Mouse (Mus musculus): ENCODE results near the gene Scyl2.
A peak's percentile ranks its signal among the peaks of the same experiment; 100 is the strongest.
"Not testable (repeated sequence)": the region's sequence is repeated elsewhere in the genome, so short reads cannot be mapped to it uniquely, and the experiment has no call there.

Gene Scyl2

DNA sequence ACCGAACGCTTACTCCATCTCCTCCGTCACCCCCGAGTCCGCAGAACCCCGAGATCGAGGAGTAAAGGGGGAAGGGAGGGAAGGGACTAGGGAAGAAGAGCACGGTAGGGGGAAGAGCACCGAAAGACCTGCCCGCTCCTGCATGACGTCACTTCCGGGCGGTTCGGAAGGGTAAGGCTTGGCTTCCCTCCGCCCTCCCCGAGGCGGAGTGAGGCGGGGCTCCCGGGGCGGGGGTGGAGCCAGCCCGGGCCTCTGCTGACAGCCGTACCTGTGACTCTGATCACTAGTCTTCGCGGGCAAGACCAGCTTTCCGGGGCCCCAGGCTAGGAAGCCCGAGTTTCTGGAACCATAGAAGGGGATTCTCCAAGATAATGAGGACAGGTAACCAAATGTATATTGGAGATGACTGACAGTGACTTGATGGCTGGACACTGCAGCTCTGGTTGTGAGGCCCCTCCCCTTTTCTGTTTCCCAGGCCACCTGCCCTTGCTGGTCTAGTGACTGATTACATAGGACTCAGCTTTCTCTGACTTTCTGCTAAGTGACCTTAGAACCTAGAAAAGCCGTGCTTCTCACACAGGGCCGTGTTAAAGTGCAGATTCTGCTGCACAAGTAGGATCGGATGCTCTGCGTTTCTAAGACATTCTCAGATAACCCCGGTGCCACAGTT lies at the start of gene Scyl2:
Gene Scyl2, minus strand, starts transcription at position 147 of the 670 bp plus-strand sequence.
- DNase-seq (ENCODE audit: low spot score) = peak; percentile 95

DNA sequence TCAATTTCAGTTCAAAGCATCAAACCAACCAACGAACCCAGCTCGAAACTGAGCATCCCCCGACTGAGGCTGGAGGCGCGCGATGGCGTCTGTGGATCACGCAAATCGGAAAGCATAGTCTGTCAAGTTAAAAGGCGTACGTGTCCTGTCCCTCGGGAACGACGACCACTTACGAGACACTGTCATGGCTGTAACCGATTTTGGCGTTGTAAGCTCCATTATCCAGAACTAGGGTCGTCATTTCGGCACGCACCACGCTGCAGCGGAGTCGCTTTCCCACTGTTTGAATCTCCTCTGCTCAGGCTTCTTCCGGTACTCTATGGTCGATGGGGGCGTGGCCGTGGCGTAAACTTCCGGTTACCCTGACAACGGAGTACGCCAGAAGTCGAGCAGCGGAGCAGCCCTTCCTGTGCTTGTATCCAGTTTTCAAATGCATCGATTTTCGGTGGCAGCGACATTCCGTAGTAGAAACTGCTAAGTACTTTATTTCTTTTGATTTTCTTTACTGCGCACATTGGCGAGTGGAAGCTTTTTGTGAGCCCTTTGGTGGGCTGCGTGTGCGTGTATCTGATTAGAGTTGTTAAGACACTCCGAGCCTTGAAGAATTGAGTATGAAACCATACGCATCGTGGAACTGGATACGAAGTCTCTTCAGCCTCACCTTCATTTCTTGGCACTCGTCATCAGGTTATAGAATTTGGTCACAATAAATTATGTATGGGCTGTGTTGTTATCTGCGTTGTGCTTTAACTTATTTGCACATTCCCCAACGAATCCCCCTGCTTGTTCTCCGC lies 46.1 kb upstream of the Scyl2 start, which contains the start of gene Actr6:
Gene Actr6, minus strand, starts transcription at position 295 of the 794 bp plus-strand sequence.
- peak; percentile 92 for DNase-seq (ENCODE audit: low spot score)

DNA sequence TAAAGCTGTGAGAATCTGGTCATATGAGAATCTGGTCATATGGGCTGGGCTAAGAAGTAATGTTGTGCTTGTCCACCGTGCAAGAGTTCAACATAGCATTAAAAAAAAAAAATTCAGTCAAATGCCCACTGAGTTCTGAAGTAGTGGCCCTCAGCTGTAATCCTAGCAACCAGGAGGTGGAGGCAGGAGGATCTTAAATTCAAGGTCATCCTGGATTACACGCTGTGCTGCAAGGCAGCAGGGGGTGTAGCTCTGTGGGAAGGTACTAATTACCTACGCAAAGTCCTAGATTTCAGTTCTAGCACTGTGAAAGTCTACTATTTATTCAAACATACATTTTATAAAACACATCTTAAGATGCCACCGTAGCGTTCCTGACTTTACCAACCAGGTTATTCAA lies 45.3 kb upstream of the Scyl2 start:
- DNase-seq (ENCODE audit: low spot score) = no peak

DNA sequence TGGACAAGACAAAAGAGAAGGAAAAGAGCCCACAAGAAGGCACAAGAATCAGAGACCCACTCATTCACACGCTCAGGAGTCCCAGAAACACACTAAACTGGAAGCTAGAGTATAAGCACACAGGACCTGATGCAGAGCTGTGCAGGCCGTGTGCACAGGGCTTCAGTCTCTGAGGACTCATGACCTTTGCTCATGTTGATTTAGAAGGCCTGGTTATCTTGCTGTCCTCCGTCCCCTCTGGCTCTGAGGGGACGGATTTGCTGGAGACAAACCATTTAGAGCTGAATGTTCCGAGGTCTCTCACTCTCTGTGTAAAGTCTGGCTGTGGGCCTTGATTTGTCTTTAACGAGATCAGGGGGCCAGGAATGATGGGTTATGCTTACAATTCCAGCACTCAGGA lies 44.3 kb upstream of the Scyl2 start:
- DNase-seq (ENCODE audit: low spot score) = peak; percentile 74

DNA sequence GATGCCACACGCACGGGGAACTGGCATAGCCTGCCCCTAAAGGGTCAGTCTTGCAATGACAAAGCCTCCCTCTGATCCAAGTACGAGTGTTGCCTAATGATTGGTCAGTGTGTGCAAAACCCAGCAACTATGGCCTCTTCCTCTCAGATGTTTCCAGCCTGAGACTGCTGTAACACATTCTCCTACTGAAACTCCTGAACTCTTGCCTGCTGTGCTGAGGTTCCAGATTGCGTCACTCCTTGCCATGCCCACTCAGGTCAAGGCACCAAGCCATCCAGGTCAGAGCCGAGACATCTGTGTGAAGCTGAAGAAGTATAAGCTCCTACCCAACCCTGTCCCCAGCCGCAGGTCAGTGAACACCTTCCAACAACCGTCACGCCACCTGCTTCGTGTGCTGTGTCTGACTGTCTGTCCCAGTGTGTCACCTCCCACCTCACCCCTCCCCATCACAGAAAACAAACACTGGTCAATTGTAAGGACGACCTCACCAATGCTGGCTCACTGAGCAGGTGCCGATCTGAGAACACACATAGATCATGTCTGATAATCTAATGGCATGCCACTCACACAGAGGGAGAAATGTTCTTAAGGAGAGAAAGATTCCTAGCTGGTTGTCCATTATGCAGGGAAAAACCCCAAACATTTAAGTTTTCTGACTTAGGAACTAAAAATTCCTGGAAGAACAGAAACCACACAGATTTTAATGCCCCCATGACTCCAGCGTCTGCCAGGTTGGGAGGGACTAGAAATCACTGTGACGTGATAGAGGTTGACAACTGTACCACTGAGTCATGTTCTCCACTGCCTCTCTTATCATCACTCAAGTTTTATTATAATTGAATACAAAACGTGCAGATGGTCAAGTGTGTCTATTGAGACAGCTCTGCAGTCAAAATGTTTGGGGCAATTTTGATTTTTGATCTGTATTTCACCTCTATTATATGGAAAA lies 36.4 kb upstream of the Scyl2 start:
- DNase-seq (ENCODE audit: low spot score) = peak; percentile 30

DNA sequence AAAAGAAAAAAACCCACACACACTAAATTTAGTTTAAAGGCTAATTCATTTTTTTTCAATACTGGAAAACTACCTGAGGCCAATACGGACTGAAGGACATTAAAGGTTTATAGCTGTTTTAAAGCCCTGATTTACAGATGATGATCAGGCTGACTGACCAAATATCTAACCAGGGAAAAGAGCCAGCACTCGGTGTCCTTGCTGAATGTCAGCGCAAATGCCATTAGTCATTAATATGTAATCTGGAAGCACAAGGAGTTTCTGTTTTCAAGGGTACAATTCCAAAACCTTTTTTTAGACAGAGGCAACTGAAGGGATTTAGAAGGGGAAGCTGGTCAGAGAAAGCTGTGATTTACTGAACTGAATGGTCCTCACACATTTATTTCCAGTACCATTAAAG lies 34.7 kb upstream of the Scyl2 start:
- no peak for DNase-seq (ENCODE audit: low spot score)

DNA sequence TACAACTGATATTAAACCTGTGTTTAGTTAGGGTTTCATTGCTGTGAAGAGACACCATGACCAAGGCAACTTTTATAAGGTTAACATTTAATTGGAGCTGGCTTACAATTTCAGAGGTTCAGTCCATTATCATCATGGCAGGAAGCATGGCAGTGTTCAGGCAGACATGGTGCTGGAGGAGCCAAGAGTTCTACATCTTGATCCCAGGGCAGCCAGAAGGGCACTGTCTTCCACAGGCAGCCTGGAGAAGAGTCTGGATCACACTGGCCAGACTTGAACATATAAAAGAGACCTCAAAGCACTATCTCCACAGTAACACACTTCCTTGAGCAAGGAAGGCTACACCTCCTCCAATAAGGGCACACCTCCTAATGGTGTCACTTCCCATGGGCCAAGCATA lies 34.2 kb upstream of the Scyl2 start:
- DNase-seq (ENCODE audit: low spot score) = no peak

DNA sequence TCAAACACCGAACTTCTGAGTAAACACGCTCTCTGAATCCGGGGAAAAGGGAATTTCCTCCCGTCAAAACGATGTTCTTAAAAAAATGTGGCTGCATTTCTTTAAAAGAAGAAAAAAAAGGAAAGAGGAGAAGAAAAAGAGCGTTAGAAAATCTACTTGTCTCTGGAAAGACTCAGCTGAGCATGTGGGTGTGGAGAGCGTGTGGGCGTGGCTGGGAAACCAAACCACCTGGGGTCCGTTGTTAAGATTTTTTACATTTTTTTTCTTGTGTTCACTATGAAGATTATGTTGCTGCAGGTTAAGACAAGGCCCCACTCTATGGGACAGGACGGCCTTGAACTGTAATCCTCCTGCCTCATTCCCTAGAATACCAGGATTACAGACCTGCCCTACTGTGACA lies 28.8 kb upstream of the Scyl2 start:
- no peak for DNase-seq (ENCODE audit: low spot score)

DNA sequence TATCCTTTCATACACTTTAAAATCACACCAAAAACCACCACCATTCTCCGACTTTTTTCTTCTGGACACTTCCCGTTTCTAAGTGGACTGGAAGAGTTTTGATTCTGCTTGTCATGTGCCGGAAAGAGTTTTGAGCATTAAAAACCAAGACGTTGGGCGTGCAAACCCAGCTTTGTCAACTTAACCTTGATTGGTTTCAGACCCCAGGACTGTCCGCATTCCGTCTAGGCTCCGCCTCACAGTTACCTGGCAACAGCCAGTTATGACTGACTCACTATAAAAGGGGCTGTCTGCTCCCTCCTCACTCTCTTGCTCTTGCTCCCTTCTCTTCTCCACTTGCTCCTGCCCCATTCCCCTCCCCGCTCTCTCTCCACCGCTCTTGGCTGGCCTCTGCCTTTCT lies 22.6 kb upstream of the Scyl2 start:
- no peak for DNase-seq (ENCODE audit: low spot score)

DNA sequence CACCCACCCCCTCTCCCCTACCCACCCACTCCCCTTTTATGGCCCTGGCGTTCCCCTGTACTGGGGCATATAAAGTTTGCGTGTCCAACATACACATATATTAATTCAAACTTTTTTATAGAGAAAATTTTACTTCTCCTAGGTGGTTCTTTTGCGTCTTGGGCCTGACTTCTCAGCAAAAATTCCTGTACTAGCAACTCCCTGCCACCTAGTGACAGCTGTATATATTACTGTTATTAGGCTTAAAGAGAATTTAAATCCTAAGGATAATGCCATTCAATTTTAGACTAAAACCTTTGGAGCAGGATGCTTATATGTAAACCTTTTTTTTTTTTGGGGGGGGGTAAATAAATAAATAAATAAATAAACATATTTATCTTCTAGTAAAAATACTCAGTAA lies 21.3 kb upstream of the Scyl2 start:
- no peak for DNase-seq (ENCODE audit: low spot score)

DNA sequence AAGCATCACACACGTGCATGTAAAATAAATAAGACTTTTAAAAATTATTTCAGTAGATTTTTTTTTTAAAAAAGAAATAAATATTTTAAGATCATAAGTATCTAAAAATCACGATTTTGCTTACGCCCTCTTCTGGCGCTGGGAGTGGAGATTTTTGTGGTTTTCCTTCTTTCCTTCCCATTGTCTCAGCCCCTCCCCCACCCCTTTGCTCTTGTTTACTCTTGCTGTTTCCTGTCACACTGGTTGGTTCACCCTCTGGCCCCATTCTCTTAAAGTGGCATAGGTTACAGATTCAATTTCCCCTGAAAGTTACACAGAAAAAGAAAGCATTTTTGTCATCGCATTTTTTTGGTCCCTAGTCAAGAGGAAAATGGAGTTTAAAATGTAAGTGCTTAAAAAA lies 17.0 kb upstream of the Scyl2 start:
- DNase-seq (ENCODE audit: low spot score) = no peak

DNA sequence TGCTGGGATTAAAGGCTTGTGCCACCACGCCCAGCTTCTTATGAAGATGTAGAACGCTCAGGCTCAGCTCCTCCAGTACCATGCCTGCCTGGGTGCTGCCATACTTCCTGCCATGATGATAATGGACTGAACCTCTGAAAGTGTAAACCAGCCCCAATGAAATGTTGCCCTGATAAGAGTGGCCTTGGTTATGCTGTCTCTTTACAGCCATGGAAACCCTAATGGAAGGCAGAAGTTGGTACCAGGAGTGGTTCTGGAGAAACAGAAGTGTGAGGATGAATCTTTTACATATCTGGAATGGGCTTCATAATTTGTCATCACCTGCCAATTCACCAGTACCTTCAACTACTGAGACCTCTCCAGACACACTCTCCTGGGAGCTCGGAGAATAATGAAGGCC lies 11.9 kb upstream of the Scyl2 start:
- no peak for DNase-seq (ENCODE audit: low spot score)

DNA sequence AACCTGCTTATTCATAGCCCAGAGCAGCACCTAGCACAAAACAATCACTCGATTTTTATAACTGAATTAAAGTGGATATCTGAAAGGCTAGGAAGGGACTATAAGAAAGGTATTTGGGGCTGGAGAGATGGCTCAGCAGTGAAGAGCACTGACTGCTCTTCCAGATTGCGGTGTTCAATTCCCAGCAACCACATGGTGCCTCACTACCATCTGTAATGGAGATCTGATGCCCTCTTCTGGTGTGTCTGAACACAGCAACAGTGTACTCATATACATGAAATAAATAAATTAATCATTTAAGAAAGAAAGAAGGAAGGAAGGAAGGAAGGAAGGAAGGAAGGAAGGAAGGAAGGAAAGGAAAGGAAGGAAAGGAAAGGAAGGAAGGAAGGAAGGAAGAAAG lies 10.2 kb upstream of the Scyl2 start:
- DNase-seq (ENCODE audit: low spot score) = not testable (repeated sequence)

DNA sequence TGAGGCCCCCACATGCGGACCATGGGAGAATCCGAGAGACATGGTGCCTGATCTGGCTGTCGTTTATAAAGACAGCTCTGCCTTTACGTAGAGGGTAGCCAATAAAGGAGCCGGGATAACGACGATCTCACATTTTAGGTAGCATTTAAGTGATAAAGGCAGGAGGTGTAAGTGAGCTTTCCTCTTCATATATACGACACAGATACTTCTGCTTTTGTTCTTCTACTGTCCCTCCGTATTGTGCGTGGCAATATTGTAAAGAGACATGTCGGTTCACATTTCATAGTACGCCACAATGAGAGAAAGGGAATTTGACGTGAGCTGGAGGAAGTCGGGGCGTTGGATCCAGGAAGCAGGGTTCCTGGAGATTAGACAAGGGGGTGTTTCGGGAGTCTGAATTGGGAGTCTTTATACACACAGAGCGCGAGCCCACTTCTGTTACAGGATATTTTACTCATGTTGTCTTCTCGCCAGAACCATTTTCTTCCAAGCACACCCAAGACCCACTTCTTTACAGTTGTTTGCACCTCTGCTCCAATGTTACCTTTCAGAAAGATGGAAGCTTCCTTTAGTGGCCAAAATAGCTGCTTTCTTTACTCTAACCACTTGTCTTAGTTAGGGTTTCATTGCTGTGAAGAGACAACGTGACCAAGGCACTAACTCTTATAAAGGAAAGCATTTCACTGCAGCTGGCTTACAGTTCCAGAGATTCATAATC lies 9.3 kb upstream of the Scyl2 start:
- DNase-seq (ENCODE audit: low spot score) = no peak

DNA sequence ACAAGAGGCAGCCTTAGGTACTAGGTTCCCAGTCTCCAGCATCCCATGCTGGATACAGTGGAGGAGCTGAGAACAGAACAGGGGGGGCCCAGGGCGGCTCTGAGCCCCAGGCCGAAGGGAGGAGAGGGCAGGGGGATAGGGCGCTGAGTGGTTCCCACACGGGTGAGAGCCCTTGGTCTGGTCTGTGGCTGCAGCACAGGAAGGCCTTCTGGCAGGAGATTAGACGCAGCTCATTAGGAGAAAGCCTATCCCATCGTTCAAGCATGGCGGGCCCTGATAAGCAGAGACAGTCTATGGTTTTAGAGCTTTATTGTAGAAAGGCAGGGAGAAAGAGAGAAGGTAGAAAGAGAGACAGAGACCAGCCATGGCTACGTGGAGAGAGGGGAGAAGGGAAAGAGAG lies 3.9 kb upstream of the Scyl2 start:
- DNase-seq (ENCODE audit: low spot score) = no peak

DNA sequence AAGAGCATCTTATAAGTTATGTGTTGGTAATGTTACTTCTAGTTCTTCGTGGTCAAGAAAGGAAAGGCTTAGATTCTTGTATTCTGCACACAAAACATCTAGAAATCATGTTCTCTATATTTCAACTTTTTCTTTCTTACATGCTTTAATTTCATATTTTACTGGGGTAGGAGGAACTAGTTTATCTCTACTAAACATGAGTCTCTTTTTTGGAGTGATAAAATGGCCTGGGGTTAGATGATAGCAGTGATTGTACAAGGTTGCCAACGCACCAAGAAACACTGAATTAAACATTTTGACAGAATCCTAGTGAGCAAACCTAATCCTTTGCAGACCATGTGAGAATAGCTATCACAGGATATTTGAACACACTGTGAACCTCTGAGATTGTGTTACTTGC lies 1.4 kb upstream of the Scyl2 start:
- DNase-seq (ENCODE audit: low spot score) = no peak

DNA sequence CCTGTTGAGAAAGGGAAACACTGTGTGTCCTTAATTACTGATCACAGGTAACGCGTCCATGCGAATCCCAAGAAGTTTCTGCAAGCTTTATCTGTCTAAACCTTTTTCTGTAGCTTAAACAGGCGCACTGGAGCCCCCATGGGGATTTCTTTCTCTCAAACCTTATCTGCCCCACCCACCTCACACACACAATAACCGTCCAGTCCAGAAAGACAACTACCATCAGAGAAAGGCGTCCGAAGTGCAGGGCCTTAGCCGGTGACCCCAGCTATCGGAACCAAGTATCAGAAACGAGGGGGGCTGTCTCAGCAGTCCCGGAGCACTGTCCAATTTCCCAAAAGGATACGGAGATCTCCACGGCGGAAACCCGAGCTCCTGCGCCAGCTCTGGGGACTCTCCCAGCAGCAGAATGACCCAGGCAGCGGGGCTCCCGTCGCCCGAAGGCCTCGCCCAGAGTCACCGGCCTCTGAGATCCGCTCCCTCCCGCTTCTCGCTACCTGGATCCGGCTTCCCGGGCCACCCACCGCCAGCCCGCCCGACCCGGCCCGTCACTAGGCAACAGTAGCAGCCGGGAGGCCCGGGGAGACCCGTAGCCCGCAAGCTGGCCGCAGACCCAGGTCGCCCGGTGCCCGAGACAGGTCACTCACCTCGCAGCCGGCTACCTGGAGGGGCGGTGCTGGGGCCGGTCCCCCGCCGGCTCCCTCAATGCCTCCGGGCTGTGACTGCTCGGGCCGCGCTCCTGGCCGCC lies 520 bp downstream of the Scyl2 start:
- DNase-seq (ENCODE audit: low spot score) = peak; percentile 21

DNA sequence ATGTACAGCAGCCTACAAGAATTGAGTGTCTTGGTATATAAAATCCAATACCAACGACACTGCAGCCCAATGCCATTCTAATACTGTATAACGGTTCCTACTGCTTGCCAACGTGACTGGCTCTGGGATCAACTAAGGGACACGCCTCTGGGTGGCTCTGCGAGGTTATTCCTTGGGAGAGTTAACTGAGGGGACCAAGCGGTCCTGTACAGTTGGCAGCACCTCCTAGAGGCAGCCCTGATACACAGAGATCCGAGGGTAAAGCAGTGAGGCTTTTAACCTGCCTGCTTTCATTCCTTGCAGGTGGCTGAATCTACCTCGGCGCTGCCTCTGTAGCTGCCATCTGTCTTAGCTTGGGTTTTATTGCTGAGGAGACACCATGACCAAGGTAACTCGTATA lies 3.1 kb downstream of the Scyl2 start:
- DNase-seq (ENCODE audit: low spot score) = no peak

DNA sequence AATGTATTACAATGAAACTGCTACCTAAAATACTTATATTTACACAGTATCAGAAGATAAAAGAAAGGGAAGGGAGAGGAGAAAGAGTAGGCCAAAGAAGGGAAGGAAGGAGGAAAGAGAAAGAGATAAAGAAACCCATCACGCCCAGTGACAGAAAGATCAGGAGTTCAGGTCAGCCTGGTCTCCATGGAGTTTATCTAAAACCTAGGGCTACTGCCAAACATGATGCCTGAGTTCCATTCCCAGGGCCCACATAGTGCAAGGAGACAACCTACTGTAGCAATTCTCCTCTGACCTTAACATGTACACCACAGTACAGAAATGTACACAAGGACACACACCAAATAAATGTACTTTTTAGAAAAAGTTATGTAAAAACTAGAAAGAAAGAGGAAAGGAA lies 3.9 kb downstream of the Scyl2 start:
- no peak for DNase-seq (ENCODE audit: low spot score)

DNA sequence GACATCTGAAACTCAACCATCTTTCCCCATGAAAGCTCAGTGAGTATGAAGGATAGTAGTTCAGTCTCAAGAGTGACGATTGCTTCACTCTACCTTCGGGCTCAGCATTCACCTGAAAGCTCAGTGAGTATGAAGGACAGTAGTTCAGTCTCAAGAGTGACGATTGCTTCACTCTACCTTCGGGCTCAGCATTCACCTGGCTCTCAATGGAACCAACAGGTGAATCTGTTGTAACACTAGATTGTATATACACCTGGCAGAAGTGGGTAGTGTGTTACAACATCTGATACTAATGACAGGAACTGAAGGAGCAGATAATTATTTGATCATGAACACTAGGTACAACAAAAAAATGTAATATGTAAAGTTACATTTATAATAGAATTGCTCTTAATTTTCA lies 4.4 kb downstream of the Scyl2 start:
- no peak for DNase-seq (ENCODE audit: low spot score)

DNA sequence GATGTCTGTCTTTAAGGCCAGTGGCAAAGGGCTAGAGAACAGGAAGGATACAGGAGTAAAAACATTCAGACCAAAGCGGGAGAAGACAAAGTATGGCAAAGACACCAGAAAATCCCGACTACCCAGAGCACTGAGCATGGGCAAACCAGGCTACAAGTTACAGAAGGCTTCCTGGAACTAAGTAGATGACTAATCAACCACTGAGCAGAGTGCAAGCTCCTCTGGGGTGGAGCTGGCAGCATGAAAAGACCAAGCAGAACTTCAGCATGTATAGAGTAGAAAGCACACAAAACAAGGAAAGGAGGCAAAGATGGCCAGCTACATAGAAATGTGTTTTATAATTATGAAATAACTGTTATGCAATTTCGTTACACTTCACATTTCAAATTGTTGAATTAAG lies 5.6 kb downstream of the Scyl2 start:
- DNase-seq (ENCODE audit: low spot score) = no peak
